In the genomic region with DNA sequence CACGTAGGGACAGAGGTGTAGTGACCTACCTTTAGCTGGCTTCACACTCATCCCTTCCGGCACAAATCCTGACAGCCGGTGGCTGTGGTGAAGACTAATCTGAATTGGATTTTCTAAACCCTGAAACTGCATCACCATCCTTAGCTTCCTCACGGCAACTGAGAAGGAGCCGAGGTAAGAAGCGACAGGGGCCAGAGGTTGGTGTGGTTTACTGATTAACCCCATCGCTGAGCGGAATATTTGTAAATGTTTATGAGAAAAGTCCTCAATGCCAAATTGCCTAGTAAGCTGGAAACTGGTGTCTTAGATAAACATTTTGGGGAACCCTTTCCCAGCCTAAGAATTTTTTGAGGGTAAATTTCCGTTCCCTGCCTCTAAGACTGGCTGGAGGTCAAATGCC, we compare ENCODE assay signal across 23 mouse cellular contexts. TPM values are rescaled to one million over a fixed set of nuclear protein-coding genes. Genes with fewer than 3 reads are reported as not detected.
DNase-seq lines count a peak whose midpoint lies in the region; ATAC-seq and TF ChIP-seq lines count a peak whose summit lies in the region.
"Had no signal": no experiment of that assay in that cellular context is flagged by ENCODE, and none has a peak within 500 bp of the region (broad histone marks: within the 10 kb centered on the region; RNA-seq: fewer than 3 reads in every experiment).

No protein-coding gene starts in this region.

- H3K4me2 ChIP-seq in intestine, embryonic 15.5 days (replicated peaks): peak overlapping the region; percentile 35
- H3K4me2 ChIP-seq: midbrain, embryonic 15.5 days had no signal

- peak overlapping the region; percentile 69 for H3K27ac ChIP-seq in intestine, embryonic 15.5 days
- H3K27ac ChIP-seq in small intestine, adult 2 months (ENCODE audit: insufficient read depth, low read depth, low read length): peak overlapping the region; percentile 98
- H3K27ac ChIP-seq: gastrocnemius, adult 2 months; midbrain, embryonic 15.5 days had no signal

- peak overlapping the region; percentile 31; the same call in 1 of the 2 replicates for H3K9ac ChIP-seq in intestine, embryonic 15.5 days
- H3K9ac ChIP-seq: midbrain, embryonic 15.5 days had no signal

- DNase-seq in heart, adult 11 months: peak; percentile 77
- DNase-seq in heart, adult 18-20 months: no peak
- DNase-seq in kidney, postnatal 10 days: peak; percentile 51
- DNase-seq in cerebellum, adult 11 months: no peak
- DNase-seq in adrenal gland, postnatal 10 days: no peak
- DNase-seq: adrenal gland, postnatal 14 days; cerebellum, adult 2 months; gastrocnemius, adult 2 months; heart, postnatal 4 days; thymus, postnatal 36 days had no signal

- TF ChIP-seq CTCF in small intestine, adult 2 months (IDR thresholded peaks at IDR 0.05; ENCODE audit: extremely low read depth, insufficient read length, insufficient replicate concordance, low read depth, low read length): no peak

- H3K9me3 ChIP-seq in intestine, embryonic 15.5 days: no peaks in the 10 kb centered on the region
- H3K9me3 ChIP-seq: midbrain, embryonic 15.5 days had no signal

- H3K36me3 ChIP-seq in intestine, embryonic 15.5 days: no peaks in the 10 kb centered on the region
- no peaks in the 10 kb centered on the region; the same call in 1 of the 2 replicates for H3K36me3 ChIP-seq in small intestine, adult 2 months (ENCODE audit: control insufficient read depth, insufficient read depth, low read length)
- H3K36me3 ChIP-seq: midbrain, embryonic 15.5 days had no signal

- H3K27me3 ChIP-seq in intestine, embryonic 15.5 days (replicated peaks): no peaks in the 10 kb centered on the region
- H3K27me3 ChIP-seq in small intestine, adult 2 months (ENCODE audit: control insufficient read depth, insufficient read depth, low read length): no peaks in the 10 kb centered on the region
- H3K27me3 ChIP-seq: midbrain, embryonic 15.5 days had no signal

- peak overlapping the region; percentile 38 for H3K4me3 ChIP-seq in intestine, embryonic 15.5 days (replicated peaks)
- peak overlapping the region; percentile 75 for H3K4me3 ChIP-seq in small intestine, adult 2 months (ENCODE audit: low read depth, low read length)
- H3K4me3 ChIP-seq: erythroblast, embryonic 14.5 days; gastrocnemius, adult 2 months; midbrain, embryonic 15.5 days had no signal

- peak; percentile 59; the same call in 1 of the 2 replicates for TF ChIP-seq POLR2A in small intestine, adult 2 months (IDR thresholded peaks at IDR 0.05; ENCODE audit: low read depth, low read length)

- H3K4me1 ChIP-seq in intestine, embryonic 15.5 days (replicated peaks): no peaks in the 10 kb centered on the region
- peaks cover 5% of the 10 kb centered on the region; the same call in 1 of the 2 replicates for H3K4me1 ChIP-seq in small intestine, adult 2 months (ENCODE audit: control insufficient read depth, insufficient read depth, insufficient read length, low read length)
- H3K4me1 ChIP-seq: midbrain, embryonic 15.5 days had no signal

- ATAC-seq in intestine, embryonic 15.5 days: peak; percentile 53
- no peak for ATAC-seq in megakaryocyte, adult 5-6 weeks (ENCODE audit: poor library complexity, severe bottlenecking)
- ATAC-seq: CD4-positive, CD25-positive, alpha-beta regulatory T cell, adult 4 months; forebrain, embryonic 16.5 days; hindbrain, embryonic 16.5 days; lung, postnatal 0 days; midbrain, embryonic 15.5 days had no signal

- WGBS in intestine, embryonic 15.5 days: 21% methylated on average over 9 of the region's 9 CpGs
- WGBS in small intestine, adult 2 months: 14% methylated on average over 9 of the region's 9 CpGs

RNA-seq across cellular contexts. Expression of a gene that starts 26.9 kb away (rescaled TPM):
- under 1 TPM; 0.28 to 0.37 TPM for total RNA-seq in heart, adult 18-20 months (2021)
- 55.1 and 57.9 TPM in 2 replicates for polyA plus RNA-seq in intestine, embryonic 15.5 days (2015; fragmentation: Nextera tagmentation; extraction: Ambion mirVana)
- 8.2 and 10.2 TPM in 2 replicates for polyA plus RNA-seq in small intestine, adult 2 months (2012; rRNA removed)
- total RNA-seq in megakaryocyte, adult 5-6 weeks (2015): not detected in 2 replicates
- total RNA-seq in megakaryocyte, adult 5-6 weeks (2017): not detected in 2 replicates
- 10 to 100 TPM; 14.5 to 19.2 TPM for total RNA-seq in adrenal gland, postnatal 10 days (2021)
- total RNA-seq: common myeloid progenitor, adult 5-6 weeks; granulocyte monocyte progenitor cell, adult 5-6 weeks; megakaryocyte progenitor cell, adult 5-6 weeks had no signal
- polyA plus RNA-seq: CD4-positive, CD25-positive, alpha-beta regulatory T cell, adult 4 months; embryonic facial prominence, embryonic 11.5 days; erythroblast, embryonic 14.5 days had no signal

Comparison
In these comparisons a context has a peak if more than half of its experiments do, and no peak if none do; other contexts are left out.
1. DNase-seq: peak in heart, adult 11 months (single experiment) and kidney, postnatal 10 days (single experiment); none in heart, adult 18-20 months (0 of 2), cerebellum, adult 11 months (single experiment) and adrenal gland, postnatal 10 days (single experiment).
2. RNA of a gene that starts 26.9 kb away (total RNA-seq): 14.5 to 19.2 TPM in adrenal gland, postnatal 10 days; 0.28 to 0.37 TPM in heart, adult 18-20 months and not detected in megakaryocyte, adult 5-6 weeks; every median in the first group is over 10 times any median in the second.